Mouse (Mus musculus) heart, adult 2 months (tissue): ENCODE results near the gene Gm43302. TPM values are rescaled to one million over a fixed set of nuclear protein-coding genes. Genes with fewer than 3 reads are reported as not detected.
"Not testable (repeated sequence)": the region's sequence is repeated elsewhere in the genome, so short reads cannot be mapped to it uniquely, and the experiment has no call there.

Experiments
- DNase-seq, 2 experiments: peaks; one replicate each; pipeline ENCODE4 v3.0.0; 2021
- H3K27ac ChIP-seq: fragments of 200-600 bp; 2 replicates; pipeline ENCODE4 v1.8.1; 2022
- H3K27me3 ChIP-seq: fragments of 200-500 bp; 2 replicates; pipeline ENCODE4 v1.6.1; 2012; ENCODE audit warnings: mild to moderate bottlenecking, low read length, inconsistent platforms, mixed read lengths; ENCODE audit not compliant: control insufficient read depth, insufficient read depth
- H3K36me3 ChIP-seq: fragments of 200-500 bp; 2 replicates; pipeline ENCODE4 v1.6.1; 2012; ENCODE audit warnings: low read length, inconsistent platforms; ENCODE audit not compliant: control insufficient read depth, insufficient read depth
- H3K4me1 ChIP-seq: fragments of 200-500 bp; 2 replicates; pipeline ENCODE4 v1.6.1; 2011; ENCODE audit warnings: low read length; ENCODE audit not compliant: control insufficient read depth, insufficient read depth
- H3K4me3 ChIP-seq: fragments of 200-600 bp; 2 replicates; pipeline ENCODE4 v1.8.1; 2022
- H3K79me2 ChIP-seq: fragments of 200-500 bp; replicated peaks from 2 replicates; pipeline ENCODE4 v1.6.1; 2012; ENCODE audit warnings: mild to moderate bottlenecking, inconsistent platforms, low read length, moderate library complexity, mixed read lengths; ENCODE audit not compliant: control insufficient read depth, insufficient read depth
- H3K9ac ChIP-seq: fragments of 200-500 bp; 2 replicates; pipeline ENCODE4 v1.6.1; 2012; ENCODE audit warnings: low read depth, mild to moderate bottlenecking, control low read depth, inconsistent platforms, low read length, mixed read lengths
- CTCF ChIP-seq: fragments of 200-600 bp; IDR thresholded peaks from 2 replicates; pipeline ENCODE4 v1.8.1; 2022; ENCODE audit warnings: antibody characterized with exemption, mild to moderate bottlenecking, moderate library complexity
- EP300 ChIP-seq: fragments of 200-500 bp; IDR thresholded peaks from 2 replicates; pipeline ENCODE4 v1.6.1; 2011; ENCODE audit warnings: low read depth, low read length, control low read depth; ENCODE audit not compliant: insufficient read depth
- POLR2A ChIP-seq: fragments of 200-500 bp; IDR thresholded peaks from 2 replicates; pipeline ENCODE4 v1.6.1; 2011; ENCODE audit warnings: mild to moderate bottlenecking, low read depth, low read length, control low read depth; ENCODE audit not compliant: insufficient read depth
- WGBS: fragments of 180-500 bp; shearing (Covaris S2); methylation state at CpG from one replicate; pipeline ENCODE4 v1.1.7; 2018; 5-methylcytosine and 5-hydroxymethylcytosine counted together
- intact Hi-C: fragments of 180-260 bp; cut with DNase I; formaldehyde crosslinking; loops from one replicate; pipeline ENCODE4 v1.15.1; 2025
- polyA plus RNA-seq: library from polyadenylated mRNA; depleted of rRNA; stranded (reverse); fragments of >200 nt; gene quantifications from 2 replicates; pipeline ENCODE4 v1.2.3, GENCODE M21; 2012
- total RNA-seq, 2 experiments: library from RNA; stranded (reverse); gene quantifications; 2 replicates each; pipeline ENCODE4 v1.2.3; 2021

Gm43302 gene
- total and polyA plus RNA-seq, 3 experiments: 0.25 to 4.5 (median 1.9) TPM

- H3K27ac ChIP-seq: no peak overlapping the region
- H3K79me2 ChIP-seq: no peaks in the 10 kb centered on the region
- H3K4me3 ChIP-seq: no peak overlapping the region
- intact Hi-C loops: no loop called here
- no peak for DNase-seq
- H3K4me1 ChIP-seq: peaks cover 1% of the 10 kb centered on the region; the same call in 1 of the 2 replicates
- no peak overlapping the region for H3K9ac ChIP-seq
- TF ChIP-seq CTCF (no peak), EP300 (no peak), POLR2A (no peak)
- no peaks in the 10 kb centered on the region for H3K27me3 ChIP-seq
- H3K36me3 ChIP-seq: no peaks in the 10 kb centered on the region
- WGBS: 87% methylated on average over 1 of the region's 1 CpGs
Observed at GRCm38 (mm10) chr5:105306159-105306581, 12.7 kb upstream of the Gm43302 start.

GRCm38 (mm10) chr5:105305671-105306070 is 12.2 kb upstream of the Gm43302 start:
- WGBS: 84% methylated on average over 4 of the region's 4 CpGs
- H3K9ac ChIP-seq, H3K4me1 ChIP-seq, intact Hi-C loops, H3K4me3 ChIP-seq, H3K27me3 ChIP-seq, H3K27ac ChIP-seq, H3K79me2 ChIP-seq, H3K36me3 ChIP-seq, DNase-seq: not testable (repeated sequence)

- Histone ChIP-seq H3K4me1 (peaks cover 1% of the 10 kb centered on the region; the same call in 1 of the 2 replicates), H3K4me3 (no peak overlapping the region), H3K27ac (peak overlapping the region; percentile 75), H3K79me2 (no peaks in the 10 kb centered on the region), H3K27me3 (no peaks in the 10 kb centered on the region), H3K36me3 (no peaks in the 10 kb centered on the region), H3K9ac (no peak overlapping the region)
- TF ChIP-seq POLR2A (no peak), EP300 (no peak), CTCF (no peak)
- DNase-seq: no peak
- intact Hi-C loops: loop anchor here (5.0 kb wide), 1 partner anchor 40 kb away; no protein-coding TSS in a partner anchor
- 95% methylated on average over 4 of the region's 4 CpGs for WGBS
Observed at GRCm38 (mm10) chr5:105301963-105302362, 8.5 kb upstream of the Gm43302 start.

DNA sequence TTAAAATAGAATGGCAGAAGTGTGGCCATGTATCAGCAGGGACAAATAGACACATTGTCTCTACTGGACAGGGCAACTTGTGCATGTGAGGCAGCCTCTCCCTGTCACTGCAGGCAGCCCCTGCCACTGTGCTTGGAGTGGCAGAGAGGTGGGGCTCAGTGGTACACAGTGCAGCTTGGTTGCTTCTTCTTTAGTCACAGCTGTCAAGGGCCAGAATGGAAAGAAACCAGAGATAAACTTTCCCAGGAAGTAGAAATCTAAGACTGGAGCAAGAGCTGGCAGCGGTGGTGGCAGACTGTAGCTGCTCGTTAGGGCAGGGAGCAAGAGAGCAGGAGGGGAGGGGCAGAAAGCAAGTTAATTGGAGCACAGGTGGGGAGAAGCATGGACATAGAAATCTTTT is 8.0 kb upstream of the Gm43302 start:
- no peaks in the 10 kb centered on the region for H3K27me3 ChIP-seq

DNA sequence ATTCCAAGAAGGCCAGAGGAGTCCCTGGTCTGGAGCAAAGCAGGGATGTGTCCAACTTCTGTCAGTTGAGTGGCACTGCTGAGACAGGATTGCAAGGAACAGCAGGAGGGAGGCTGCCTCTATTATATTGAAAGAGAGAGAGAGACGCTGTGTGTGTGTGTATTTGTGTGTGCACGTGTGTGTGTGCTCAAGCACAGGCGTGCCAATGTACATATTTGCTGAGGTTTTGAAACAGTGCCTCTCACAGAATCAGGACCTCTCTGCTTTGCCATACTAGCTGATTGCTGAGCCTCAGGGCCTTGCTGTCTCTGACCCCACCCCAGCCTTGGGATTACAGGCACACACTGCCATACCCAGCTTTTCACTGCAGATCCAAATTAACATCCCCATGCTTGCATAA is 2.3 kb upstream of the Gm43302 start:
- intact Hi-C loops: no loop called here

More for the DNA sequence above, 8.0 kb upstream of the Gm43302 start:
- peak; percentile 42; the same call in 1 of the 2 replicates for TF ChIP-seq POLR2A
- peak; percentile 61; the same call in 1 of the 2 replicates for TF ChIP-seq EP300
- no peak for TF ChIP-seq CTCF
- no peaks in the 10 kb centered on the region for H3K36me3 ChIP-seq
- intact Hi-C loops: loop anchor here (5.0 kb wide), 1 partner anchor 39 kb away; no protein-coding TSS in a partner anchor
- peaks cover 1% of the 10 kb centered on the region; the same call in 1 of the 2 replicates for H3K4me1 ChIP-seq
- peak; percentile 39 to 56 for DNase-seq
- WGBS: 29% methylated on average over 2 of the region's 2 CpGs
- H3K9ac ChIP-seq: no peak overlapping the region
- peak overlapping the region; percentile 75 for H3K27ac ChIP-seq
- no peaks in the 10 kb centered on the region for H3K79me2 ChIP-seq
- no peak overlapping the region for H3K4me3 ChIP-seq

DNA sequence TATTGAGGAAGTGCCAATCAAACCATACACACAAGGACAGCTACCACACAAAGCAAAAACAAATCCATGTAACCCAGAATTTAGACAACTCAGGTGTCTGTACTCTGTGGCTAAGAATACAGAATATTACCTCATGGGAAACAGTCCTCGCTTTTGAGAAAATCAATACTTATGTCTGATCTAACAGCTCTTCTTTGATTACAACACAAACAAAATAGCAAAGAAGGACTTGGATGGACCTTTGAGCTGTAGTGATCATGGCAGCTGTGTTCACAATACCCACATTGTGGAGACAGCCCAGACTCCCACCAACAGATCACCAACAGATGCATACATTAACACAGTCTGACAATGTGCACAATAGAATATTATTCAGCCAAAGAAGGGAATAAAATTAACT is 1.0 kb downstream of the Gm43302 start:
- intact Hi-C loops: no loop called here
- no peak overlapping the region; the same call in 1 of the 2 replicates for H3K4me3 ChIP-seq
- H3K36me3 ChIP-seq: peaks cover 3% of the 10 kb centered on the region; the same call in 1 of the 2 replicates
- peak overlapping the region; percentile 41; the same call in 1 of the 2 replicates for H3K9ac ChIP-seq
- no peaks in the 10 kb centered on the region for H3K27me3 ChIP-seq
- peaks cover 7% of the 10 kb centered on the region for H3K4me1 ChIP-seq
- no peaks in the 10 kb centered on the region for H3K79me2 ChIP-seq
- no peak for DNase-seq
- 92% methylated on average over 1 of the region's 1 CpGs for WGBS
- TF ChIP-seq POLR2A (no peak), EP300 (no peak), CTCF (no peak)
- H3K27ac ChIP-seq: peak overlapping the region; percentile 86

More for the DNA sequence above, 2.3 kb upstream of the Gm43302 start:
- Histone ChIP-seq H3K9ac (no peak overlapping the region), H3K79me2 (no peaks in the 10 kb centered on the region), H3K36me3 (peaks cover 3% of the 10 kb centered on the region; the same call in 1 of the 2 replicates), H3K4me1 (peaks cover 7% of the 10 kb centered on the region), H3K27me3 (no peaks in the 10 kb centered on the region), H3K4me3 (no peak overlapping the region), H3K27ac (no peak overlapping the region)
- TF ChIP-seq EP300: no peak
- TF ChIP-seq CTCF: no peak
- TF ChIP-seq POLR2A: no peak
- WGBS: 94% methylated on average over 3 of the region's 3 CpGs
- DNase-seq: no peak

- DNase-seq, intact Hi-C loops, H3K4me1 ChIP-seq, H3K27me3 ChIP-seq, H3K79me2 ChIP-seq, H3K27ac ChIP-seq, H3K36me3 ChIP-seq, H3K9ac ChIP-seq, H3K4me3 ChIP-seq: not testable (repeated sequence)
- 88% methylated on average over 3 of the region's 3 CpGs for WGBS
Observed at GRCm38 (mm10) chr5:105290921-105291320, 2.6 kb downstream of the Gm43302 start.

DNA sequence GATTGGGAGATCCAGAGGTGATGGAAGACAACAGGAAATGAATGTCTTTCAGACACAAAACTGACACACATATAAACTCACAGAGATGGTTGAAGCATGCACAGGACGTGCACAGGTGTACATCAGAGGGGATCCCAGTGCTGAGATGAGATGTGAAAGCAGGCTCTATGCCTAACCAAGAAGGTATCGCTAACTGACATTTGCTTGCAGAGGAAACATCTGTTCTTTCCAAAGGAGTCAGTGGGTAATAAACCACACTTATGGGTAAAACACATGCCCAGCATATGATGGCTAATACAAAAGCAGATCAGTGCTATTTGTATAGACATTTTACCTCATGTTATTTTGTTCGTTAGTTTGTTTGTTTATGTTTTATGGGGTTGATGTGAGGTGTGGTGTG is 32.8 kb downstream of the Gm43302 start:
- not testable (repeated sequence) for H3K79me2 ChIP-seq, H3K4me1 ChIP-seq, DNase-seq, H3K36me3 ChIP-seq, H3K27me3 ChIP-seq, H3K4me3 ChIP-seq, H3K27ac ChIP-seq, H3K9ac ChIP-seq
- intact Hi-C loops: loop anchor here (5.0 kb wide), 1 partner anchor 42 kb away; no protein-coding TSS in a partner anchor
- 63% methylated on average over 1 of the region's 3 CpGs for WGBS
